Mouse (Mus musculus) liver, embryonic 14.5 days (tissue): ENCODE measurements around the gene Gpr62. TPM values are rescaled to one million over a fixed set of nuclear protein-coding genes. Genes with fewer than 3 reads are reported as not detected.

Experiments
- ATAC-seq: fragments of 200-750 bp; cut with Nextera tagmentation; 2 replicates; pipeline ENCODE4 v1.8.0; 2017; ENCODE audit warnings: moderate number of reproducible peaks, mild to moderate bottlenecking, moderate library complexity; ENCODE audit not compliant: insufficient read depth
- DNase-seq, 3 experiments: peaks; one replicate each; pipeline ENCODE4 v3.0.0-alpha.2; 2012 to 2013; ENCODE audit warnings: low read depth in 3 of 3, low spot score in 3 of 3
- H3K27ac ChIP-seq: fragments of 300-500 bp; sonication (generic); 2 replicates; pipeline ENCODE4 v1.5.1; 2014; ENCODE audit warnings: moderate library complexity, mild to moderate bottlenecking, control low read depth, inconsistent platforms
- H3K27me3 ChIP-seq: fragments of 300-500 bp; sonication (generic); 2 replicates; pipeline ENCODE4 v1.6.1; 2014; ENCODE audit warnings: mild to moderate bottlenecking, low read length, moderate library complexity; ENCODE audit not compliant: control insufficient read depth, insufficient read depth
- H3K36me3 ChIP-seq: fragments of 300-500 bp; sonication (generic); replicated peaks from 2 replicates; pipeline ENCODE4 v1.6.1; 2014; ENCODE audit warnings: low read depth; ENCODE audit not compliant: control insufficient read depth, insufficient read depth
- H3K4me1 ChIP-seq, 2 experiments: fragments of 200-500 bp in 1 of 2; fragments of 300-500 bp in 1 of 2; sonication (generic) in 1 of 2; replicated peaks; 2 replicates each; pipeline ENCODE4 v1.6.1; 2012 to 2014; ENCODE audit warnings: antibody characterized with exemption in 1 of 2, inconsistent platforms in 1 of 2, low read length in 1 of 2; ENCODE audit not compliant: control insufficient read depth in 2 of 2, insufficient read depth in 2 of 2
- H3K4me2 ChIP-seq: fragments of 300-500 bp; sonication (generic); 2 replicates; pipeline ENCODE4 v1.6.1; 2014; ENCODE audit warnings: low read depth, mild to moderate bottlenecking, control low read depth, moderate library complexity
- H3K4me3 ChIP-seq, 2 experiments: fragments of 200-500 bp in 1 of 2; fragments of 300-500 bp in 1 of 2; sonication (generic) in 1 of 2; 2 replicates each; pipeline ENCODE4 v1.5.1; 2012 to 2014; ENCODE audit warnings: low read depth in 2 of 2, low read length in 2 of 2, mild to moderate bottlenecking in 2 of 2, control low read depth in 1 of 2, inconsistent platforms in 1 of 2, moderate library complexity in 1 of 2; ENCODE audit not compliant: insufficient read depth in 1 of 2
- H3K9ac ChIP-seq: fragments of 300-500 bp; sonication (generic); replicated peaks from 2 replicates; pipeline ENCODE4 v1.6.1; 2014; ENCODE audit warnings: mild to moderate bottlenecking, control low read depth, moderate library complexity
- H3K9me3 ChIP-seq: fragments of 300-500 bp; sonication (generic); 2 replicates; pipeline ENCODE4 v1.6.1; 2016; ENCODE audit warnings: low read length, mixed read lengths; ENCODE audit not compliant: control insufficient read depth
- CTCF ChIP-seq: IDR thresholded peaks from 2 replicates; pipeline ENCODE4 v1.5.1; 2016; ENCODE audit warnings: antibody characterized with exemption, low read depth, control low read depth
- EP300 ChIP-seq: IDR thresholded peaks from 2 replicates; pipeline ENCODE4 v1.6.1; 2016; ENCODE audit warnings: antibody characterized with exemption, low read depth
- WGBS: fragments of 180-500 bp; shearing (Covaris S2); extraction: QIAGEN DNeasy Blood & Tissue Kit; methylation state at CpG from one replicate; pipeline ENCODE4 v1.1.7; 2014; ENCODE audit not compliant: insufficient replicate concordance; 5-methylcytosine and 5-hydroxymethylcytosine counted together
- polyA plus RNA-seq, 2 experiments: library from polyadenylated mRNA; depleted of rRNA in 1 of 2; stranded (reverse) in 1 of 2; unstranded in 1 of 2; fragments of >200 nt; fragmentation: Nextera tagmentation in 1 of 2; extraction: Ambion mirVana in 1 of 2; gene quantifications; 2 replicates each; pipeline versions ENCODE4 v1.2.1 to v1.2.3; 2012 to 2014

Gene Gpr62
- polyA plus RNA-seq, 2 experiments: not detected

DNA sequence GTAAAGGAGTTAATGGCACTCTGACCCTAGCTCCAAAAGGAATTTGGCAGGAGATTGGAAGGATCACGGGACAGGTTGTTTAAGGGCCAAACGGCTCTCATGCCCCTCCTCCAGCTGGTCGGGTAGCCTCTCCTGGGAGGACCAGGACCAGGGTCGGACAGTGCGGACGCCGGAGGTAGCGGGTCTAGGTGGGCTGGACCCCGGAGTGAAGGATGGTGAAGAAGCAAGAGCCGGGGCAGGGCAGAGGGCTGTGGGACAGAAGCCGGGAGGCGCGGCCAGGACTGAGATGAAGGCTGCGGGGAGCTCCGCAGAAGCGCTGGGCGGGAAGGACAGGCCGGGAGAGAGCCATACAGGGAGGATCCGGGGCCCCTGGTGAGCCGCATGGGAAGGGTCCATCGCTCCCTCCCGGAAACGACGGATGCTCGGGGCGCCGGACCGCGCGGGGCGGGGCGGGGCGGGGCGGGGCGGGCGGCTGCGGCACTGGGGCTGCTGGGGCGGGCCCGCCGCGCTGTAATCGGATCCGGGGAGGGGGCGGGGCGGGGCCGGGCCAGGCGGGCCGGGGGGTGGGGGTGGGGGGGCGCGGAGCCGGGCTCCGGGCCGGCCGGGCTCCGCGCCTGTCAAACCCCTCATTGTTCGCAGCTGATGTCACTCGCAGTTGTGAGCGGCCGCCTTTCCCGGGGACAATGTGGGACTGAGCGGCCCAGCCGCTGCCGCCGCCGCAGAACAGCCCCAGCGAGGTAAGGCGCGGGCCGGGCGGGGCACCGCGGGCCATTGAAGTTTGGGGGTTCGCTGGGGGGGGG is 12.3 kb downstream of the Gpr62 start, which contains the start of gene Pcbp4:
Pcbp4 (plus strand) TSS at position 21 of the 800 bp plus-strand sequence.
- peaks cover 13% of the 10 kb centered on the region for H3K27me3 ChIP-seq
- TF ChIP-seq EP300 (no peak), CTCF (no peak)
- WGBS: 2% methylated on average over 66 of the region's 74 CpGs
- H3K4me1 ChIP-seq: peaks cover 6% of the 10 kb centered on the region in 2 experiments
- H3K27ac ChIP-seq: no peak within 1 kb of the TSS
- ATAC-seq (peak; percentile 70), DNase-seq (no peak)
- H3K36me3 ChIP-seq: no peaks in the 10 kb centered on the region
- H3K9ac ChIP-seq: peak within 1 kb of the TSS; percentile 25; the same call in 1 of the 2 replicates
- H3K9me3 ChIP-seq: no peaks in the 10 kb centered on the region
- H3K4me3 ChIP-seq: peak within 1 kb of the TSS; percentile 57 to 58
- H3K4me2 ChIP-seq: peak within 1 kb of the TSS; percentile 67

DNA sequence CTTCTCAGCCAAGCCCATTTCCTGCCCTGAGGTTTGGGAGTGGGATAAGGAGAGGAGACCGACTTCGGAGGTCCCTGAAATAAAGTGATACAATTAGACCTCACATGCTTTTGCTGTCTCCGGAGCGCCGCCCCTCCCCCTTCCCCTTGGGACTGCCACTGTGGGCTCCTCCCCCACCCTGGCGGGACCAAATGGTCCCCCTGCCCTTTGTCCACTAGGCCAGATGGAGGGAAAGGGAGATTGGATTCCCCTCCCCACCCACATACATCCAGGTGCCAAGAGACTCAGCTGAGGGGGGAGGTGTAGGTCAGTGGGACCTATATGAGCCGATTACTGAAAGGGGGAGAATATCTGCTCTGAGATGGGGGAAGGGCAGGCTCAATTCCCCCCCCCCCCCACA is 12.9 kb downstream of the Gpr62 start:
- no peak for DNase-seq

DNA sequence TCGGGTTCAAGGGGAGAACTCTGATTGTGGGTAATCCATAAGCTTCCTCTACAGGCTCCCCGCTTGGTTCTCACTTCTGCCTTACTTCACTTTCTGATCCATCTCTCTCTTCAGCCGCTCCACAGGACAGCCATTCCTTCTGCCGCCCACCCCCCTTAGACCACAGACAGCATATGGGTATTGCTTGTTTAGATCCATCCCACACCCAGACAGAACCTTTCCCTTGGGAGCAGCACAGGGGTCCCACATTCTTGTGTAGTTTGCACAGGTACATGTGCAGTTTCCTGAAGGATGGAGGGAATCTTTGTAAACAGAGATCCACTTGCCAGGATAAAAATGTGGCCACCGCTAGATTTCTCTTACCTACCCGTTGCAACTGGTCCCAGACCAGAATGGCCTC is 13.4 kb downstream of the Gpr62 start:
- WGBS: 42% methylated on average over 6 of the region's 6 CpGs
- no peak overlapping the region for H3K4me3 ChIP-seq
- H3K4me1 ChIP-seq: peaks cover 11 to 14% of the 10 kb centered on the region in 2 experiments
- no peak for ATAC-seq
- no peaks in the 10 kb centered on the region for H3K36me3 ChIP-seq
- no peak overlapping the region for H3K9ac ChIP-seq
- H3K4me2 ChIP-seq: peak overlapping the region; percentile 67
- H3K9me3 ChIP-seq: no peaks in the 10 kb centered on the region
- TF ChIP-seq EP300: no peak
- TF ChIP-seq CTCF: no peak
- DNase-seq: no peak
- peaks cover 13% of the 10 kb centered on the region for H3K27me3 ChIP-seq
- no peak overlapping the region for H3K27ac ChIP-seq

More for the DNA sequence above, 12.9 kb downstream of the Gpr62 start:
- Histone ChIP-seq H3K27me3 (peaks cover 13% of the 10 kb centered on the region), H3K4me3 (peak overlapping the region in 1 of 2 experiments; percentile 58; a peak in 2 of 4 replicates), H3K9ac (no peak overlapping the region), H3K9me3 (no peaks in the 10 kb centered on the region), H3K4me2 (peak overlapping the region; percentile 67), H3K36me3 (no peaks in the 10 kb centered on the region), H3K27ac (no peak overlapping the region), H3K4me1 (peaks cover 9 to 11% of the 10 kb centered on the region in 2 experiments)
- peak; percentile 7; the same call in 1 of the 2 replicates for ATAC-seq
- TF ChIP-seq CTCF: no peak
- no peak for TF ChIP-seq EP300
- WGBS: 13% methylated on average over 7 of the region's 7 CpGs

DNA sequence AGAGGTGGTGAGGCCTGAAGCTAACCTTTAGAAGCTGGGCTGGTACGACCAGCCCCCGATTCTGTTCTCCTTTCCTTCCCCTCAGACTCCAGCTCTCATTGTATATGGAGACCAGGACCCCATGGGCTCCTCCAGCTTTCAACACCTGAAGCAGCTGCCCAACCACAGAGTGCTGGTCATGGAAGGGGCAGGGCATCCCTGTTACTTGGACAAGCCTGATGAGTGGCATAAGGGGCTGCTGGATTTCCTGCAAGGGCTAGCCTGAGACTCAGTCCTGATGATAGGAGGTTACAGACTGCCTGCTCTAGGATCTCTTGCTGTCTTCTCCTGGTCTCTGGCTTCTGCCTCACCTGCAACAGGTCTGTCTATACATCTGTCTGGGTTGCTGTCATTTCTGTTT is 13.8 kb downstream of the Gpr62 start:
- Histone ChIP-seq H3K4me3 (no peak overlapping the region), H3K4me2 (no peak overlapping the region), H3K4me1 (peaks cover 11 to 15% of the 10 kb centered on the region in 2 experiments), H3K9ac (no peak overlapping the region), H3K27ac (no peak overlapping the region), H3K27me3 (peaks cover 13% of the 10 kb centered on the region), H3K36me3 (no peaks in the 10 kb centered on the region), H3K9me3 (no peaks in the 10 kb centered on the region)
- 43% methylated on average over 2 of the region's 2 CpGs for WGBS
- no peak for DNase-seq
- TF ChIP-seq CTCF (no peak), EP300 (no peak)
- no peak for ATAC-seq

DNA sequence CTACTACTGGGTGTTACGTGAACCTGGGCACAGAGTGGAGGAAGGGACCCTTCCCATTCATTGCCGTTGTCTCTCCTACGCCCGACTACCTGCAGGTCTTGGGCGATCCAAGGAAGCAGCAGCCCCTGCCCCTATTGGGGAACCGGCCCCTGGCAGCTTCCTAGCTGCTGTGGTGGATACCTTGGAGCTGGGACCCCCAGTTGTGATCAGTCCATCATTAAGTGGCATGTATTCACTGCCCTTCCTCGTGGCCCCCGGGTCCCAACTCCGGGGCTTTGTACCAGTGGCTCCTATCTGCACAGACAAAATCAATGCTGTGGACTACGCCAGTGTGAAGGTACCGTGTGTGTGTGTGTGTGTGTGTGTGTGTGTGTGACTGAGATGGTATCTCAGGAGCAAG is 14.4 kb downstream of the Gpr62 start:
- no peak for ATAC-seq
- no peak overlapping the region for H3K4me2 ChIP-seq
- H3K4me3 ChIP-seq: no peak overlapping the region
- no peaks in the 10 kb centered on the region for H3K9me3 ChIP-seq
- peaks cover 11 to 20% of the 10 kb centered on the region in 2 experiments for H3K4me1 ChIP-seq
- H3K36me3 ChIP-seq: no peaks in the 10 kb centered on the region
- TF ChIP-seq EP300: no peak
- no peak for TF ChIP-seq CTCF
- peaks cover 13% of the 10 kb centered on the region for H3K27me3 ChIP-seq
- no peak overlapping the region for H3K27ac ChIP-seq
- DNase-seq: no peak
- WGBS: 67% methylated on average over 11 of the region's 11 CpGs
- no peak overlapping the region for H3K9ac ChIP-seq
